Mouse (Mus musculus): ENCODE data around the gene Cog5. TPM values are rescaled to one million over a fixed set of nuclear protein-coding genes. Genes with fewer than 3 reads are reported as not detected.

Cog5 gene
- polyA plus RNA-seq, 1 experiment from 2014 or later: 34.8 TPM

DNA sequence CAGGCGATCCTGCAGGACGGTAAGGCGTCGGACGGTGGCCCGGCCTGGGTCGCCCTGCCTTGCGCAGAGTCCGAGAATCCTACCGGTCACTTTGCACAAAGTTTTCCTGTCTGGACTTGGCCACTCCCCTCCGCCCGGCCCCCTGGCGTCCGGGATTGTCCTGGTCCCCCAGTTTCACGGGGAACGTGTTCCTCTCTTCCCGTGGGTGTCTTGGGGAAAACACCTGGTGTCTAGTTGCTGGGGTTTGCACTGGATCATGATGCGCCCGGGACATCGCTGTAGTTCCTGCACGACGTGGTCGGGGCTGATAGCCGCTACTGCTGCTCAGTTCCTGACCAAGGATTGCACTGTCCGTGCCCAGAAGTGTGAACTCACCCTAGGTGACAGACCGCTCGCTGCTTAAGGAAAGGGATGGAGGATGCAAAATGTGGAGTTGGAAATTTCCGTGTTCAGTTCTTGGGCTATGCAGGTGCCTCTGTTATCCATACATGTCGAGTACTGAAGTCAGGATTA, 352 bp downstream of the Cog5 start:
- Histone ChIP-seq H3K4me2 (replicated peaks) (peak overlapping the region; percentile 57), H3K4me1 (peaks cover 6% of the 10 kb centered on the region; the same call in 1 of the 2 replicates), H3K9ac (peak overlapping the region; percentile 66), H3K27ac (peak overlapping the region; percentile 84; the same call in 1 of the 2 replicates), H3K27me3 (no peaks in the 10 kb centered on the region), H3K36me3 (no peaks in the 10 kb centered on the region), H3K9me3 (no peaks in the 10 kb centered on the region), H3K4me3 (peak overlapping the region; percentile 85)
- peak; percentile 73; the same call in 1 of the 2 replicates for ATAC-seq (ENCODE audit: insufficient number of reproducible peaks, insufficient read depth, low FRiP score, low TSS enrichment)
- under 1% methylated on average over 29 of the region's 29 CpGs for WGBS

DNA sequence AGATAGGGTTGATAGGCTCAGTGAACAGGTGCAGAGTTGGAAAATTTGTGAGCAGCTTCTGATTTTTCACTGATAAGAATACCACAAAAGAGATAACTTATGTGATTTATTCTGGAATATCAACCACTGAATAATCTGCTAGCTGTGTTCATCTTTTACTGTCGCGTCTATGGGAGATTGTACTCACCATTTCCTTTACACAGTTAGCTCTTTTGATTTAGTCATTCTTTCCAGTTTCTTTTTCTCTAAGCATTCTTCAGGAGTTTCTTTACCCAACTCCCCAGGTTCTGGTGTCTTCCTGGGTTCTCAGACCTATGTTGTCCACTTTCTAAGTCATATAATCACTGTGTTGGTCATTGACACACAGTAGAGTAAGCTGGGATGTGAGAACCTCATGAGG, 2.2 kb downstream of the Cog5 start:
- no peak overlapping the region for H3K27ac ChIP-seq
- peaks cover 6% of the 10 kb centered on the region; the same call in 1 of the 2 replicates for H3K4me1 ChIP-seq
- 91% methylated on average over 2 of the region's 2 CpGs for WGBS
- no peak overlapping the region for H3K4me2 ChIP-seq (replicated peaks)
- H3K27me3 ChIP-seq: no peaks in the 10 kb centered on the region
- H3K9me3 ChIP-seq: no peaks in the 10 kb centered on the region
- no peak overlapping the region for H3K4me3 ChIP-seq
- H3K9ac ChIP-seq: no peak overlapping the region
- H3K36me3 ChIP-seq: no peaks in the 10 kb centered on the region
- ATAC-seq (ENCODE audit: insufficient number of reproducible peaks, insufficient read depth, low FRiP score, low TSS enrichment): no peak

DNA sequence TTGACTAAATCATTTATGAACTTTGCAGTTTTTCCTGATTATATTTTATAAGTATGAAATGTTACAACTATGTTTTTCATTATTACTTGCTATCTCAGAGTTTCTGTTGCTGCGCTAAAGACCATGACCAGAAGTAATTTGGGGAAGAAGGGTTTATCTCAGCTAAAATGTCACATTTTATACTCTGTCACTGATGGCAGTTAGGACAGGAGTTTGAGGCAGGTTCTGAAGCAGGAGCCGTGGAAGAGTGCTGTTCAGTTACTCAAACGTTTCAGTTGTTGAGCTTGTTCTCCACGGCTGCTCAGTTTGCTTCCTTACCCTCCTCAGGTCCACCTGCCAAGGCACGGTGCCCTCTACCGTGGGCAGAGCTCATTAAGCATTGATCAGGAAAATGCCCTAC, 11.3 kb downstream of the Cog5 start:
- Histone ChIP-seq H3K4me2 (replicated peaks) (no peak overlapping the region), H3K36me3 (peaks cover 48% of the 10 kb centered on the region), H3K9me3 (no peaks in the 10 kb centered on the region), H3K27me3 (no peaks in the 10 kb centered on the region), H3K9ac (no peak overlapping the region), H3K27ac (no peak overlapping the region), H3K4me3 (no peak overlapping the region), H3K4me1 (no peaks in the 10 kb centered on the region)
- no peak for ATAC-seq (ENCODE audit: insufficient number of reproducible peaks, insufficient read depth, low FRiP score, low TSS enrichment)
- WGBS: 49% methylated on average over 6 of the region's 6 CpGs

DNA sequence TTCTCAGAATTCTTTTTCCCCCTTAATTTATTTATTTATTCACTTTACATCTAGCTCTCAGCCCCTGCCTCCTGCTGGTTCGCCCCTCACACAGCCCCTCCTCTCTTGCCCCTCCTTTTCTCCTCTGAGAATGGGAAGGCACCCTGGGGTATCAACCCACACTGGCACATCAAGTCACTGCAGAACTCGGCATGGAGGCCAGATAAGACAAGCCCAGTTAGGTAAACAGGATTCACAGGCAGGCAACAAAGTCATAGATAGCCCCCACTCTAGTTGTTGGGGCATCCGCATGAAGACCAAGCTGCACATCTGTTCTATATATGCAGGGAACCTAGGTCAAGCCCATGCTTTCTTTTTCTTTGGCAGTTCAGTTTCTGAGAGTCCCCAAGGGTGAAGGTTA, 12.5 kb downstream of the Cog5 start:
- WGBS: 53% methylated on average over 3 of the region's 3 CpGs
- H3K36me3 ChIP-seq: peaks cover 48% of the 10 kb centered on the region
- no peak overlapping the region for H3K27ac ChIP-seq

DNA sequence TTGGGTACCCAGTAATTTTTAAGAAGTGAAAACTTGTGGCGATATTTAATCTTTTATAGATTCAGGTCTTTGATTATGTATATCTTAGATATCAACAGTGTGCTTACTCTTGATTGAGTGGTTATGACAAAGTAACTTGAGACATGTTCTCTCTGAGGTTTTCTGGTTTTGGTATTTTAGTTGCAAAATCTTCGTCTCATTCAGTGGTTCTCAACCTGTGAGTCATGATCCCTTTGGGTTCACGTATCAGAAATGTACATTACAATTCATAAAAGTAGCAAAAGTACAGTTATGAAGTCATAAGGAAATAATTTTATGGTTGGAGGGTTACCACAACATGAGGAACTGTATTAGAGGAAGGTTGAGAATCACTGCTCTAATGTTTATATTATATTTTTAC, 32.0 kb downstream of the Cog5 start:
- no peaks in the 10 kb centered on the region for H3K27me3 ChIP-seq
- no peak for ATAC-seq (ENCODE audit: insufficient number of reproducible peaks, insufficient read depth, low FRiP score, low TSS enrichment)
- H3K4me3 ChIP-seq: no peak overlapping the region
- no peak overlapping the region for H3K4me2 ChIP-seq (replicated peaks)
- H3K4me1 ChIP-seq: no peaks in the 10 kb centered on the region
- H3K27ac ChIP-seq: no peak overlapping the region
- H3K9me3 ChIP-seq: no peaks in the 10 kb centered on the region
- no peak overlapping the region for H3K9ac ChIP-seq
- WGBS: 72% methylated on average over 3 of the region's 3 CpGs
- H3K36me3 ChIP-seq: no peaks in the 10 kb centered on the region

More for the DNA sequence above, 12.5 kb downstream of the Cog5 start:
- Histone ChIP-seq H3K9me3 (no peaks in the 10 kb centered on the region), H3K4me1 (no peaks in the 10 kb centered on the region), H3K4me3 (no peak overlapping the region), H3K27me3 (no peaks in the 10 kb centered on the region), H3K9ac (no peak overlapping the region), H3K4me2 (replicated peaks) (no peak overlapping the region)
- ATAC-seq (ENCODE audit: insufficient number of reproducible peaks, insufficient read depth, low FRiP score, low TSS enrichment): no peak

DNA sequence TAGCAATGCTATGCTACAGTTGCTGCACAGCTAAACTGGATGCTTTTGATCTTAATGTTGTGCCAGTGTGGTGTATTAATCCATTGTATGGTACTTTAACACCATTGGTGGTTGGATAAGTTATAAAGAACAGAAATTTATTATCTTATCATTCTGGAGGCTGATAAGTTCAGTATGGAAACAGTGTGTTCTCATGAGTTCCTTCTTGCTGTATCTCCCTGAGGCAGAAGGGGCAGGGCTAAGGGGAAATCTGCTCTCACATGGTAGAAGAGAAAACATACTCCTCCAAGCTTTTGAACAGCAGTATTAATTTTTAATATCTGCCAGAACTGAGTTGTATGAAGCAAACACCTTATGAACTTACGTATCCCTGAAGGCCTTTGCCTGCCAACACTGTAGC, 38.6 kb downstream of the Cog5 start:
- 82% methylated on average over 1 of the region's 1 CpGs for WGBS
- H3K4me1 ChIP-seq: no peaks in the 10 kb centered on the region
- no peak overlapping the region for H3K4me2 ChIP-seq (replicated peaks)
- H3K36me3 ChIP-seq: 0 out of 2 replicates have a peak, but pooled peaks cover 7% of the 10 kb centered on the region
- H3K9ac ChIP-seq: no peak overlapping the region
- no peak overlapping the region for H3K27ac ChIP-seq
- H3K9me3 ChIP-seq: peaks cover 7% of the 10 kb centered on the region; the same call in 1 of the 2 replicates
- H3K4me3 ChIP-seq: no peak overlapping the region
- ATAC-seq (ENCODE audit: insufficient number of reproducible peaks, insufficient read depth, low FRiP score, low TSS enrichment): no peak
- no peaks in the 10 kb centered on the region for H3K27me3 ChIP-seq

DNA sequence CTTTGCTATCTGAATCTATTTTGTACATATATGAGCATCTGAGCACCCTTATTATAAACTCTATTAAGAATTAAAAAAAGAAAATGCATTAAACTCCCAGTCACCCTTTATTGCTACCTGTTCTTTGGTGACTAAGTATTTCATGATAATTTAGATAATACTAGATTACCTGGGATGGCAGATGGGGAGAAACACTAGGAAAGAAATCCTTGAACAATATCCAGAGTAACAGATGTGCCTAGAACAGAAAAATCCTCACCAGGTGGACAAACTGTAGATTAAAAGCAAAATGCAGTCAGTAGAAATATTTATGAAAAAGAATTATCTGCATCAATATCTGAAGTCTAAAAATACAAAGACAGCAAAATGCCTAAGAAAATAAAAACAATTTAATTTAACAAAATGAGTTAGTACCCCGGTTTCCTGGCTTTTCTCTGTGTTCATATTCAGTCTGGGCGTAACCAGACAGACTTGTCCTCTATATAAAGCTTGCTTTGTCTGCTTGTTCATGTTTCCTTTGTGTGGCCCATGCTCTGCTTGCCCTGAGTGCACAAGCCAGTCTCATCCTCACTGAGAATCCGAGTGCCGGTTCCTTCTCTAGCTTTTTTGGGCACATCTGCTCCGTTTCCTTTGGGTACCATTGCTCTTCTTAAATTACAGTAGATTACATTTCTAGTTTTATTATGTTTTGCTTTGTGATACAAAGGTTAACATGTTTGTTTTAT, 46.1 kb downstream of the Cog5 start:
- WGBS: 42% methylated on average over 5 of the region's 5 CpGs
- Histone ChIP-seq H3K4me2 (replicated peaks) (no peak overlapping the region), H3K9me3 (peaks cover 7% of the 10 kb centered on the region; the same call in 1 of the 2 replicates), H3K9ac (no peak overlapping the region), H3K27me3 (no peaks in the 10 kb centered on the region), H3K36me3 (0 out of 2 replicates have a peak, but pooled peaks cover 7% of the 10 kb centered on the region), H3K27ac (no peak overlapping the region), H3K4me3 (no peak overlapping the region), H3K4me1 (no peaks in the 10 kb centered on the region)
- no peak for ATAC-seq (ENCODE audit: insufficient number of reproducible peaks, insufficient read depth, low FRiP score, low TSS enrichment)

DNA sequence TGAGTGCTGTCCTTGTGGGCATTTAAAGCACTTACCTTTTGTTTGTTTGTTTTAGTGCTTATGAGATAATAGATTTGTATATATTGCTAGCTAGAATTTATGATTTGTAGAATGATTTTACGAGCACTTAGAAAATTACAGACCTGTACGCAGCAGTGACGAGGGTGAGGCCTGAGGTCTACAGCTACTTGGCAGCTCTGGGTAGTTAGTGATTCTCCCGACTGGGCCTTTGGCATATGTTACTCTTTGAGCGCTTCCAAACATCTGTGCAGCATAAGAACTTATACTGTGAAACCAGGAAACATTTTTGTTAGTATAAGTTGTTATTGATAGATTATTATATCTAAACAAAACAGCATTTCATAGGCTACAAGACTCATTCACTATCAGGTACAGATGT, 46.7 kb downstream of the Cog5 start:
- 77% methylated on average over 5 of the region's 5 CpGs for WGBS
- ATAC-seq (ENCODE audit: insufficient number of reproducible peaks, insufficient read depth, low FRiP score, low TSS enrichment): no peak

DNA sequence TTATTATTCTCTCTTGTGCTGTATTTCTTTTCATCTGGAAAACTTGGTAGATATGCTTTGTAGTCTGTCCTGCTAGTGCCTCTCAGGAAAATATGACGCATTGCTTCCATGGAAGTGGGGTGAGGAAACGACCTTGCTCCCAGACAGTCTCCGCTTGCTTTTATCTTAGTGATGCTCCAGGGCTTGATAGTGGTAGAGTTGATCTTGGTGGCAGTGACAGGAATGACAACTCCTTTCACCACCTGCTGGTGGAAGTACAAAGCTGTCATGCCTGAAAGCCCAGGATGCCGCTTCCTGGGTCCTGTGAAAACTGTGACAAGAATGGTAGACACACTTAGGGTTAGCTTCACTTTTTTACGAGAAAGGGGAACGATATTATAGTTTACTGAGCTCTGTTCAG, 49.2 kb downstream of the Cog5 start:
- Histone ChIP-seq H3K36me3 (no peaks in the 10 kb centered on the region), H3K9ac (no peak overlapping the region), H3K4me3 (no peak overlapping the region), H3K9me3 (no peaks in the 10 kb centered on the region), H3K27ac (no peak overlapping the region), H3K4me2 (replicated peaks) (no peak overlapping the region), H3K4me1 (no peaks in the 10 kb centered on the region; the same call in 1 of the 2 replicates), H3K27me3 (no peaks in the 10 kb centered on the region)
- ATAC-seq (ENCODE audit: insufficient number of reproducible peaks, insufficient read depth, low FRiP score, low TSS enrichment): no peak
- WGBS: 76% methylated on average over 6 of the region's 6 CpGs

More for the DNA sequence above, 46.7 kb downstream of the Cog5 start:
- 0 out of 2 replicates have a peak, but pooled peaks cover 7% of the 10 kb centered on the region for H3K36me3 ChIP-seq
- no peaks in the 10 kb centered on the region for H3K4me1 ChIP-seq
- H3K27me3 ChIP-seq: no peaks in the 10 kb centered on the region
- no peak overlapping the region for H3K4me3 ChIP-seq
- no peak overlapping the region for H3K27ac ChIP-seq
- H3K9ac ChIP-seq: no peak overlapping the region
- peaks cover 7% of the 10 kb centered on the region; the same call in 1 of the 2 replicates for H3K9me3 ChIP-seq
- H3K4me2 ChIP-seq (replicated peaks): no peak overlapping the region

DNA sequence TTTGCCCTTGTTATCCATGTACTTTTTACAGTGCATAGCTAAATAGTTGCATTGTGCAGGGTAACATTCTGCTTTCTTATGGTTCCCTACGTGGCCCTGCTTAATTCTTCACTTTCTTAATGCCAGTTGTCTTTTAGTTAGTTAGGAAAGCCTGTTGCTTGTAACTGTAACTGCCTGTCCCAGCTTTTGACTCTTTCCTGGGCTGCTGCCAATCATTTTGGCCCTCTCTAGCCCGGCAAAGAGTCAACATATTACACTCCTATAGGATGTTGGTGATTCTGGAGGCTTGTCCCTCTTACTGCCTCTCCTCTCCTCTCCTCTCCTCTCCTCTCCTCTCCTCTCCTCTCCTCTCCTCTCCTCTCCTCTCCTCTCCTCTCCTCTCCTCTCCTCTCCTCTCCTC, 51.5 kb downstream of the Cog5 start:
- no peaks in the 10 kb centered on the region for H3K36me3 ChIP-seq
- no peak overlapping the region for H3K9ac ChIP-seq
- no peak overlapping the region for H3K4me3 ChIP-seq
- H3K4me2 ChIP-seq (replicated peaks): no peak overlapping the region
- H3K9me3 ChIP-seq: no peaks in the 10 kb centered on the region
- no peaks in the 10 kb centered on the region for H3K27me3 ChIP-seq
- WGBS: 40% methylated on average over 2 of the region's 2 CpGs
- no peak for ATAC-seq (ENCODE audit: insufficient number of reproducible peaks, insufficient read depth, low FRiP score, low TSS enrichment)
- no peaks in the 10 kb centered on the region; the same call in 1 of the 2 replicates for H3K4me1 ChIP-seq
- no peak overlapping the region for H3K27ac ChIP-seq

DNA sequence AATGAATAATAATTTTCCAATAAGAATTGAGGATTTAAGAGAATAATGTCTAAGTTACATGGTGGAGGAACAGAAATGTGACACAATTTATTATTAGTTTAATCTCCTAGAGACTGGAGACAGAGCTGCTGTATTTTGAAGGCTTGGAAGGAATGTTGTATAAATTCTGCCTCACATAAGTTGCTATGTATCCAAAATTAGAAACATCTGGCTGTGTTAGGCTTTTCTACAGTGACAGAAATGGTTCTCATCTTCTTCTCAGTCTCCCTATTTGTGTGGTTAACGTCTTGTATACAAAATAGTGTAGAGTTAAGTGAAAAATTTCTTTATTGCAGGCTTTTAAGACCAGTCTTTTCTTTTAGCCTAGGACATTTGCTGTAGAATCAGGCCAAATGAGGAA, 52.9 kb downstream of the Cog5 start:
- no peak overlapping the region for H3K9ac ChIP-seq
- no peak for ATAC-seq (ENCODE audit: insufficient number of reproducible peaks, insufficient read depth, low FRiP score, low TSS enrichment)
- no peaks in the 10 kb centered on the region for H3K9me3 ChIP-seq
- no peaks in the 10 kb centered on the region for H3K27me3 ChIP-seq
- H3K27ac ChIP-seq: no peak overlapping the region
- 20% methylated on average over 1 of the region's 1 CpGs for WGBS
- H3K4me3 ChIP-seq: no peak overlapping the region
- no peaks in the 10 kb centered on the region; the same call in 1 of the 2 replicates for H3K4me1 ChIP-seq
- H3K4me2 ChIP-seq (replicated peaks): no peak overlapping the region
- H3K36me3 ChIP-seq: no peaks in the 10 kb centered on the region

DNA sequence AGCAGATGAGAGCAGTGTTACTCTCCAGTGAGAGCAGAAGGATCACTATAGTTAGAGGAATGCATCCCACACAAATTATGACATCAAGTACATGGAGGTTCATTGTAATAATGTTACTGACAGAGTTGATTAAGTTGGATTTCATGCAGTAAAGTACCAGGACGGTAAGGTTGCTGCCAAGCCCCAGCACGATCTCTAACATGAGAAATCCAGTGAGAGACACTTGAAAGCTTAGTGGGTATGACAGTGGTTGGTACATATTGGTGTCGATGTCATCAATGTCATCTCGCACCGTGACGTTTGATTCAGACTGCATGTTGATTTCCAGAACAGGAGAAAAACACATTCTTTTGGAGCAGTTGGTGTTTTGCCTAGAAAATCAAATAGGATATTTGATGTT, 55.0 kb downstream of the Cog5 start:
- Histone ChIP-seq H3K4me1 (peaks cover 5% of the 10 kb centered on the region), H3K4me3 (no peak overlapping the region), H3K9me3 (no peaks in the 10 kb centered on the region), H3K9ac (no peak overlapping the region), H3K4me2 (replicated peaks) (no peak overlapping the region), H3K27me3 (no peaks in the 10 kb centered on the region), H3K36me3 (no peaks in the 10 kb centered on the region), H3K27ac (no peak overlapping the region)
- no peak for ATAC-seq (ENCODE audit: insufficient number of reproducible peaks, insufficient read depth, low FRiP score, low TSS enrichment)
- 62% methylated on average over 6 of the region's 6 CpGs for WGBS

Measured in embryonic facial prominence, embryonic 12.5 days (tissue).